Mouse (Mus musculus) midbrain, postnatal 0 days (tissue): ENCODE measurements around the gene Maml2. TPM values are rescaled to one million over a fixed set of nuclear protein-coding genes. Genes with fewer than 3 reads are reported as not detected.

Experiments used
- ATAC-seq: fragments of 200-750 bp; cut with Nextera tagmentation; 2 replicates; pipeline ENCODE4 v1.8.0; 2017; ENCODE audit warnings: moderate number of reproducible peaks, mild to moderate bottlenecking, moderate TSS enrichment, moderate library complexity; ENCODE audit not compliant: low FRiP score
- DNase-seq: peaks from one replicate; pipeline ENCODE4 v3.0.0-alpha.2; 2015; ENCODE audit warnings: low spot score
- H3K27ac ChIP-seq: fragments of 300-500 bp; sonication (generic); 2 replicates; pipeline ENCODE4 v1.5.1; 2014; ENCODE audit warnings: low read depth, mild to moderate bottlenecking, low read length, mixed read lengths
- H3K27me3 ChIP-seq: fragments of 300-500 bp; sonication (generic); 2 replicates; pipeline ENCODE4 v1.6.1; 2014; ENCODE audit warnings: low read length, control low read depth, mixed read lengths; ENCODE audit not compliant: insufficient read depth
- H3K36me3 ChIP-seq: fragments of 300-500 bp; sonication (generic); 2 replicates; pipeline ENCODE4 v1.6.1; 2014; ENCODE audit warnings: low read length, control low read depth, mixed read lengths; ENCODE audit not compliant: insufficient read depth
- H3K4me1 ChIP-seq: fragments of 300-500 bp; sonication (generic); 2 replicates; pipeline ENCODE4 v1.6.1; 2014; ENCODE audit warnings: mild to moderate bottlenecking, control low read depth, antibody characterized with exemption, low read length, mixed read lengths; ENCODE audit not compliant: insufficient read depth
- H3K4me2 ChIP-seq: fragments of 300-500 bp; sonication (generic); 2 replicates; pipeline ENCODE4 v1.6.1; 2014; ENCODE audit warnings: low read depth, mild to moderate bottlenecking, low read length, mixed read lengths; ENCODE audit not compliant: poor library complexity, severe bottlenecking
- H3K4me3 ChIP-seq: fragments of 300-500 bp; sonication (generic); 2 replicates; pipeline ENCODE4 v1.5.1; 2014; ENCODE audit warnings: low read depth, mild to moderate bottlenecking, low read length, moderate library complexity
- H3K9ac ChIP-seq: fragments of 300-500 bp; sonication (generic); replicated peaks from 2 replicates; pipeline ENCODE4 v1.6.1; 2014; ENCODE audit warnings: mild to moderate bottlenecking, low read length, moderate library complexity, mixed read lengths; ENCODE audit not compliant: poor library complexity, severe bottlenecking
- H3K9me3 ChIP-seq: fragments of 300-500 bp; sonication (generic); 2 replicates; pipeline ENCODE4 v1.6.1; 2016; ENCODE audit warnings: low read length, control low read depth
- CTCF ChIP-seq: IDR thresholded peaks from 2 replicates; pipeline ENCODE4 v1.5.1; 2016; ENCODE audit warnings: antibody characterized with exemption, mild to moderate bottlenecking
- WGBS: fragments of 180-500 bp; shearing (Covaris S2); extraction: QIAGEN DNeasy Blood & Tissue Kit; methylation state at CpG from one replicate; pipeline ENCODE4 v1.1.7; 2014; 5-methylcytosine and 5-hydroxymethylcytosine counted together
- polyA plus RNA-seq: library from polyadenylated mRNA; unstranded; fragments of >200 nt; fragmentation: Nextera tagmentation; extraction: Ambion mirVana; gene quantifications from 2 replicates; pipeline ENCODE4 v1.2.1, GENCODE M21; 2015
- total RNA-seq: library from RNA; depleted of rRNA; stranded (reverse); fragments of >200 nt; gene quantifications from 2 replicates; pipeline ENCODE4 v1.2.3, GENCODE M21; 2014

Gene Maml2
- total and polyA plus RNA-seq, 2 experiments from 2014 or later = 9.1 to 9.2 TPM

DNA sequence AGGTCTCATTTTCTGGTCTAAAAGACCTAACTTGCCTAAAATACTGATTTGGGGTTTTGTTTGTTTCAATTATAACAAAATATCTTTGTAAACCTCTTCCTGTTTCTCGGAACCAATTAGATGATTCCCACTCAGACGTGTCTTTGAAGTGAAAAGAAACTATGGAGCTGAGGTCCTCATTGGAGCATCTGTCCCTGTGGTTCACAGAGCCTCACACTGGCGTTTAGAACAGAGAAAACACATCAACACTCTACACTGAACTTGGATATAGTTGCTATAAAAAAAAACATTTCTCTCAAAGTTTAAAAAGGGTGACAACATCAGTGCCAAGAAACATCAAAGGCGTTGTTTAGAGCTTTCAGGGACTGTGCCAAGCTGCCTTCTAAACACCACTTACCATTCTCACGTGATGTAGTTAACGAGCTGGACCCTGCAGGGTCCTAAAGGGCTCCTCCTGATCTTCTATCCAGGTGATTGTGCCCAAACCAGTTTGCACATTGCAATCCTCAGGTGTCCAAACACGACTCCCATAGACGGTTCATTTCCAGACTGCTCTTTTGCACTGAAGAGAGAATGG is 309.9 kb downstream of the Maml2 start:
- H3K9ac ChIP-seq = no peak overlapping the region
- H3K4me2 ChIP-seq = no peak overlapping the region
- no peak for TF ChIP-seq CTCF
- DNase-seq (no peak), ATAC-seq (no peak)
- H3K27me3 ChIP-seq = no peaks in the 10 kb centered on the region
- no peaks in the 10 kb centered on the region for H3K9me3 ChIP-seq
- no peaks in the 10 kb centered on the region for H3K4me1 ChIP-seq
- H3K27ac ChIP-seq = no peak overlapping the region
- H3K4me3 ChIP-seq = no peak overlapping the region
- 72% methylated on average over 8 of the region's 8 CpGs for whole genome bisulfite sequencing
- no peaks in the 10 kb centered on the region for H3K36me3 ChIP-seq

DNA sequence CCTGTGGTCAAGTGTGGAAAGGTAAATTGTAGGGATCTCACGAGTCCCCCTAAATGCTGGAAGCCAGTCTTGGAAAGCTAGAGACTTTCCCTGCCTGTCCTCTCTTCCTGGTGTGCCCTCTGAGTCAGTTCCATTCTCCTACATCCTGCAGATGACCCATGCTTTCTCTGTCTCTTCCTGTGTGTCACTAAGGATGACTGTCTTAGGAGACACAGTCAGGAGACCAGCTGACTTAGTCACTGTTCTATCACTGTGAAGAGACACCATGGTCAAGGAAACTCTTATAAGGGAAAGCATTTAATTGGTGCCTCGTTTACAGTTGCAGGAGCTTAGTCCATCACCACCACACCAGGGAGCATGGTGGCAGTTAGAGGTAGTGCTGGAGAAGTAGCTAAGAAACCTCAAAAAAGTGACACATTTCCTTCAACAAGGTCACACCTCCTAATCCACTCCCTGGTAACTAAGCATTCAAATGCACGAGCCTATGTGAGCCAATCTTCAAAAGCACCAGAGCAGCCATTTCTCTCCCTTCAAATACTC is 310.8 kb downstream of the Maml2 start:
- Histone ChIP-seq H3K4me1 (peaks cover 3% of the 10 kb centered on the region; the same call in 1 of the 2 replicates), H3K36me3 (no peaks in the 10 kb centered on the region), H3K9ac (no peak overlapping the region), H3K27me3 (no peaks in the 10 kb centered on the region), H3K4me2 (no peak overlapping the region), H3K9me3 (no peaks in the 10 kb centered on the region), H3K4me3 (no peak overlapping the region), H3K27ac (no peak overlapping the region)
- TF ChIP-seq CTCF = no peak
- DNase-seq = no peak
- no peak for ATAC-seq
- WGBS = 61% methylated on average over 3 of the region's 3 CpGs

DNA sequence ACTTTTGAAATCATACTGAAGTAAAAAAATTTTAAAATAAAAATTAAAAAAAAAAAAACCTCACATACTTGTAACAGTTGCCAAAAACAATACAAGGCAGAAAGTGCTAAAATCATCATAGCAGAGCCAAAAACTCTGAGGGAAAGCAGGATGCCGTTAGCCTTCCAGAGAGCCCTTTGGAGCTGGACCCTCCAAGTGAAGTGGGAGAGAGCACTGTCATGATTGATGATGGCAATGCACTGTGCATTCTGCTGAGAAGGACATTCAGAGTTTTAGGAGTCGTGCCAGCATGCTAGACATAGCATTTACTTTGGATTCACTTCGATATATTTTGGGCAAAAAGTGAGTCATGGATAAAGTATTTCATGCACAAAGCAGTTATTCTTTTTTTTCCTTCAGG is 313.8 kb downstream of the Maml2 start:
- H3K4me2 ChIP-seq = no peak overlapping the region
- H3K9ac ChIP-seq = no peak overlapping the region
- H3K27ac ChIP-seq = no peak overlapping the region
- peaks cover 9% of the 10 kb centered on the region; the same call in 1 of the 2 replicates for H3K4me1 ChIP-seq
- DNase-seq = peak; percentile 52
- no peaks in the 10 kb centered on the region for H3K9me3 ChIP-seq
- no peaks in the 10 kb centered on the region for H3K27me3 ChIP-seq
- no peak for TF ChIP-seq CTCF
- 76% methylated on average over 3 of the region's 3 CpGs for WGBS
- H3K36me3 ChIP-seq = no peaks in the 10 kb centered on the region
- H3K4me3 ChIP-seq = no peak overlapping the region
- no peak for ATAC-seq

DNA sequence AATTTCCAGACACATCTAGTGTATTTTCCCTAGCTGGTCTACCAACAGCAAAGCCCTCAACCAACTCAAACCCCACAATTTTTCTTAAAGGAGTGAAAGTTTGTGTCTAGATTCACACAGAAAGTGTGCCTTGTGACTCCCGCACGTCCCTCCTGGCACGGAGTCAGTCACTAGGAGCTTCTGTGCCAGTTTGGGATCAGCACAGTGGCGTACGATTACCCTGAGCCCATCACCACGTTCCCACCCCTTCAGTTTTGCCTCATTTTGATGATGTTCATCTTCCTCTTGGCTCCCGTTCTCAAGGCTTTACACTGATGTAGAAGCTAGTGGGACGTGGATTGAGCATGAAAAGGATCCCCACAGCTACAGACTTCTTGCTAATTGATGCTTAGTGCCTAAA is 314.6 kb downstream of the Maml2 start:
- ATAC-seq (no peak), DNase-seq (no peak)
- Histone ChIP-seq H3K4me2 (no peak overlapping the region), H3K27ac (no peak overlapping the region), H3K27me3 (no peaks in the 10 kb centered on the region), H3K4me3 (no peak overlapping the region), H3K9me3 (no peaks in the 10 kb centered on the region), H3K4me1 (peaks cover 9% of the 10 kb centered on the region; the same call in 1 of the 2 replicates), H3K9ac (no peak overlapping the region), H3K36me3 (no peaks in the 10 kb centered on the region)
- TF ChIP-seq CTCF = no peak
- 69% methylated on average over 8 of the region's 8 CpGs for WGBS

DNA sequence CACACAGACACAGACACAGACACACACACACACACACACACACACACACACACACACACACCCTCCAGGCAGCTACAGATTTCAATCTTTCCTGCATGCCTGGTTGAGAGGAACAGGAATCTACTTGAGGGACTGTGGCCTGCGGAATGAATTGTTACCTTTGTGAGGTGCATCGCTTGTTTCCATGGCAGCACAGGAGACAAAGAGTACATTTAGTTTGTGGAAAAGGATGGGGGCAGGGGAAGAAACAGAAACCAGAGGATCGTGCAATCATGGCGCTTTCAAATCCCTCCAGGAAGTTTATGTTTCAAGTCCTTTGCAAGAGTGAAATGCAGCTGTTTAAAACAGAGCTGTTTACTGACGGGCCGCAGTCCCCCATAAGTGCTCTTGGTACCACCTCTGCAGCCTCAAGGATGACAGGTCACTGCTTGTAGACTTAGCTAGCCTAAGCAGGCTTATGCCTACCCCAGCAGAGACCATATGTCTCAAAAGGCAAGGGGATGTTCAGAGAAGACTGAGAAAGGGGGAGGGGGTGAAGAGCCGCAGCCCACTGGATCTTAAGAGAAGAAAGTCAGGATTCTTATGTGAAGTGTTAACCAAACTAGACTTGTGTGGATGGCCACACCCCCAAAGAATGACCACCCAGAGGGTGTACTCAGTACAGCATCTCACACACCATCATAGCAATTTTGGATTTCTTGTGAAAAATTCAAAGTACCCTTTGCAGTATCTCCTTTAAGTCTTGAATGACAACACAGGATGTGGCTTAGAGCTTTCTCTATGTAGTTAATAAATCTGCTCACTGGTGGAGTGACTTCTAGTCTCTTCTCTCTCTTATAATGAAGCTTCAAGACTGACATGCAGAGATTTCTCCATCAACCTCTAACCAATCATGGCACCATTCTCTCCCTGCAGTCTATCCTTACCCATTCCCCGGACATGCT is 315.8 kb downstream of the Maml2 start:
- 38% methylated on average over 8 of the region's 8 CpGs for whole genome bisulfite sequencing
- peak; percentile 69 for ATAC-seq
- peak overlapping the region; percentile 32; the same call in 1 of the 2 replicates for H3K27ac ChIP-seq
- H3K4me1 ChIP-seq = peaks cover 9% of the 10 kb centered on the region; the same call in 1 of the 2 replicates
- H3K9me3 ChIP-seq = no peaks in the 10 kb centered on the region
- no peaks in the 10 kb centered on the region for H3K36me3 ChIP-seq
- H3K27me3 ChIP-seq = no peaks in the 10 kb centered on the region
- H3K9ac ChIP-seq = no peak overlapping the region
- no peak overlapping the region for H3K4me3 ChIP-seq
- peak; percentile 32 for DNase-seq
- no peak for TF ChIP-seq CTCF
- no peak overlapping the region for H3K4me2 ChIP-seq
